Mouse (Mus musculus) ES-E14 (cell line): ENCODE results near the gene Shb. TPM values are rescaled to one million over a fixed set of nuclear protein-coding genes. Genes with fewer than 3 reads are reported as not detected.

ENCODE experiments used
- DNase-seq: peaks from one replicate; pipeline ENCODE4 v3.0.0-alpha.2; 2013; ENCODE audit warnings: low read depth, low spot score
- H3K27ac ChIP-seq: 2 replicates; pipeline ENCODE4 v1.5.1; 2012; ENCODE audit warnings: low read depth, mild to moderate bottlenecking, low read length, moderate library complexity, mixed read lengths; ENCODE audit not compliant: poor library complexity, insufficient read depth, severe bottlenecking
- H3K36me3 ChIP-seq: 2 replicates; pipeline ENCODE4 v1.6.1; 2012; ENCODE audit warnings: mild to moderate bottlenecking, low read length, moderate library complexity, mixed read lengths; ENCODE audit not compliant: control insufficient read depth, poor library complexity, insufficient read depth, severe bottlenecking
- H3K4me1 ChIP-seq, 2 experiments: fragments of 150-350 bp in 1 of 2; sonication (generic) in 1 of 2; 2 replicates each; pipeline ENCODE4 v1.6.1; 2012; ENCODE audit warnings: low read length in 2 of 2, mild to moderate bottlenecking in 1 of 2, mixed read lengths in 1 of 2; ENCODE audit not compliant: control insufficient read depth in 2 of 2, insufficient read depth in 2 of 2, poor library complexity in 1 of 2
- H3K4me3 ChIP-seq, 2 experiments: fragments of 150-350 bp in 1 of 2; sonication (generic) in 1 of 2; 2 replicates each; pipeline ENCODE4 v1.5.1; 2012; ENCODE audit warnings: low read length in 2 of 2, low read depth in 1 of 2, mild to moderate bottlenecking in 1 of 2, mixed read lengths in 1 of 2; ENCODE audit not compliant: insufficient read depth in 1 of 2, poor library complexity in 1 of 2, severe bottlenecking in 1 of 2
- H3K9ac ChIP-seq: 2 replicates; pipeline ENCODE4 v1.6.1; 2012; ENCODE audit warnings: low read depth, mild to moderate bottlenecking, low read length, mixed read lengths; ENCODE audit not compliant: poor library complexity, insufficient read depth, severe bottlenecking
- H3K9me3 ChIP-seq: fragments of 150-350 bp; sonication (generic); 2 replicates; pipeline ENCODE4 v1.6.1; 2012; ENCODE audit warnings: low read depth, mild to moderate bottlenecking, low read length; ENCODE audit not compliant: control insufficient read depth, insufficient read depth
- CHD2 ChIP-seq: IDR thresholded peaks from 2 replicates; pipeline ENCODE4 v1.6.1; 2014; ENCODE audit warnings: mild to moderate bottlenecking, low read depth, low read length, inconsistent platforms
- HCFC1 ChIP-seq: IDR thresholded peaks from 2 replicates; pipeline ENCODE4 v1.6.1; 2012; ENCODE audit warnings: low read length, inconsistent platforms, borderline replicate concordance; ENCODE audit not compliant: insufficient read depth
- MAFK ChIP-seq: IDR thresholded peaks from 2 replicates; pipeline ENCODE4 v1.6.1; 2014; ENCODE audit warnings: mild to moderate bottlenecking, low read depth, low read length, inconsistent platforms; ENCODE audit not compliant: insufficient read depth
- ZC3H11A ChIP-seq: IDR thresholded peaks from 2 replicates; pipeline ENCODE4 v1.6.1; 2012; ENCODE audit warnings: low read depth, mild to moderate bottlenecking, inconsistent platforms, low read length, borderline replicate concordance
- ZNF384 ChIP-seq: IDR thresholded peaks from 2 replicates; pipeline ENCODE4 v1.6.1; 2012; ENCODE audit warnings: low read depth, low read length, inconsistent platforms
- in situ Hi-C, 2 experiments: fragments of 600-800 bp; cut with MboI; formaldehyde crosslinking; loops; one replicate each; pipeline ENCODE4 v1.15.1; 2025; ENCODE audit warnings: low sequenced_read_pairs in 2 of 2, inconsistent platforms in 1 of 2; ENCODE audit not compliant: unreplicated experiment in 2 of 2
- total RNA-seq: library from RNA; depleted of rRNA; stranded (reverse); fragments of 300-350 nt; gene quantifications from 2 replicates; pipeline ENCODE4 v1.2.3, GENCODE M21; 2012; rRNA removed

Gene Shb
- 15.0 and 15.9 TPM in 2 replicates for total RNA-seq

DNA sequence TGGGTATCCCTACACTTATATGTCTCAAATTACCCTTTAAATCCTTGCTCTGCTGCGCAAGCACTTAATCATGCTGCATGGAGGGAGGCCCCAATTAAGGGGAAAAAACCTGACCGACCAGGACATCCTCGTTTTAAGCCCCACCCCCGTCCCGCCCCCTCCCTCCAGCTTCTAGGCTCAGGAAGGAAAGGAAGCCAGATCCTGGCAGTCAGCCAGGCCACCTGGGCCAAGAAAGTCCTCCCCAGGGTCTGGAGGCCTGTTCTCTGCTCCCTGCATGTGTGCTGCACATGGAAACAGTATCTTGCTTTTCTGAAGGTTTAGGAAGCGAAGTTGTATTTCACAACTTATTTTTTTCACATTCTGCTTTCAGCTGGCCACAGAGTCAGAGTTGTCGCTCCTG lies at the start of gene Shb:
TSS of gene Shb (minus strand) at position 96 of the 400 bp plus-strand sequence.
- DNase-seq: no peak
- no peak within 1 kb of the TSS for H3K9ac ChIP-seq
- H3K27ac ChIP-seq: no peak within 1 kb of the TSS
- in situ Hi-C loops: no loop called here
- peak within 1 kb of the TSS in 1 of 2 experiments; percentile 88; a peak in 2 of 4 replicates for H3K4me3 ChIP-seq
- H3K9me3 ChIP-seq: no peaks in the 10 kb centered on the region
- TF ChIP-seq ZNF384 (no peak), CHD2 (no peak), MAFK (no peak), HCFC1 (no peak), ZC3H11A (no peak)
- no peaks in the 10 kb centered on the region for H3K36me3 ChIP-seq
- H3K4me1 ChIP-seq: peaks cover 4 to 5% of the 10 kb centered on the region in 2 experiments; a peak in 3 of 4 replicates

DNA sequence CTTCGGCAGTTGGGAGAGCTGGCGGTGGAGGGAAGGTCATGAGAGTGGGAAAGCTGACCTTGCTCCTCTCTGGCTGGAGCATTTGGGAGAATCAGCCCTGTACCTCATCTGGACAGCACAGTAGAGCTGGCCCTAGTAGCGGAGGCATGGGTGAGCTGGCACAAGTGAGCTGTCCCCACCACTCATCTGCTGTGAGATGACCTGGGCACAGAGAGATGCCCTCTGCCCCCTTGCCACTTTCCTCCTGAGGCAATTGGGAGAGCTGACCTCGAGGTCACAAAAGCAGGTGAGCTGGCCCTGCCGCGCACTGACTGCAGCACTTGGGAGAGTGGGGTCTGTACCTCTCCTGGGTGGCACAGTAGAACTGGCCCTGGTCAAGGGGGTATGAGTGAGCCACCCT lies 48.8 kb upstream of the Shb start:
- in situ Hi-C loops: no loop called here
- TF ChIP-seq HCFC1 (no peak), CHD2 (no peak), MAFK (no peak), ZNF384 (no peak), ZC3H11A (no peak)
- Histone ChIP-seq H3K36me3 (no peaks in the 10 kb centered on the region), H3K9me3 (no peaks in the 10 kb centered on the region), H3K9ac (no peak overlapping the region), H3K4me1 (peaks cover 9 to 27% of the 10 kb centered on the region in 2 experiments; a peak in 3 of 4 replicates), H3K4me3 (no peak overlapping the region), H3K27ac (no peak overlapping the region)
- no peak for DNase-seq

DNA sequence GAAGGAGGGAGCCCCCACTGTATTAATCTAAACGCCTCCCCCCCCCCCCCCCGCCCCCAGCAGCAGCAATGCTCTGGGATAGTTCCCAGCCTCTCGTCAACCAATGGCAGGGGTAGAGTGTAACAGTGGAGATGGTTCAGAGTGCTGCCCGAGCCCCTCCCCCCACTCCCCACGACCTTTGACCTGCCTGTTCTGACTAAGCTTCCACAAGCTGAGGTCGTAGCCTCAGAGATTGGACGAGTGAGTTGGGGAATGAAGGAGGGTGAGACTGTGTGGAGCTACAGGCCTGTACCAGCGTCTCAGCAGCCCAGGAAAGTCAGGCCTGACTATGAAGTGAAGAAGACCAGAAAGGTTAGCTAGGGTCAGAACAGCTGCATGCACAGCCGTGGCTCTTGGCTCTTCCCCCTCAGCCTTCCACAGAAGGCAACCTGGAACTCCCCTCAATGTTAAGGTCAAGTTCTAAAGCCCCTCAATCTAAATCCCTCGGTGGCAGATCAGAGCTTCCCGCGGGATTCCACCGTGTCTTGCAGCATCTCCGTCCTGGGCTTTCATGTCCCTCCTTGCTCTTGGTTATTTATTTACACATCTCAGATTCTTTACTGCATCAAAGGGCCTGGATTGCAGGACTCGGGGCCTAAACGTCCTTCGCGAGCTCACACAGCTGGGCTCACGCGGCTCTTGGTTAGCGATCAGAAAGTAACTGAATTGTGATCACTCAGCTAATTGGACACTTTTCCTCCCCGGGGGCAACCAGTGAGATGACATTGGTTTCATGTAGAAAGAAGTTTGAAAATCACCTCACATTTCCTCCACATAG lies 46.5 kb upstream of the Shb start:
- Histone ChIP-seq H3K36me3 (no peaks in the 10 kb centered on the region), H3K9me3 (no peaks in the 10 kb centered on the region), H3K4me1 (peaks cover 9 to 19% of the 10 kb centered on the region in 2 experiments; a peak in 3 of 4 replicates), H3K4me3 (0 out of 4 replicates have a peak overlapping the region, but pooled peaks of 1 of the 2 experiments have one; percentile 21), H3K27ac (no peak overlapping the region), H3K9ac (no peak overlapping the region)
- in situ Hi-C loops: no loop called here
- no peak for DNase-seq
- TF ChIP-seq MAFK (no peak), CHD2 (0 out of 2 replicates have a peak, but pooled peaks have one; percentile 12)

GRCm38 (mm10) chr4:45577631-45578030 lies 45.4 kb upstream of the Shb start:
- DNase-seq: no peak
- Histone ChIP-seq H3K9ac (no peak overlapping the region), H3K4me3 (peak overlapping the region in 1 of 2 experiments; percentile 33; a peak in 1 of 4 replicates), H3K36me3 (no peaks in the 10 kb centered on the region), H3K4me1 (peaks cover 9 to 17% of the 10 kb centered on the region in 2 experiments; a peak in 3 of 4 replicates), H3K27ac (no peak overlapping the region), H3K9me3 (no peaks in the 10 kb centered on the region)
- in situ Hi-C loops: no loop called here
- TF ChIP-seq ZC3H11A (no peak), MAFK (no peak), HCFC1 (no peak)
